Mouse (Mus musculus) hindbrain, embryonic 14.5 days (tissue): ENCODE data around the gene Orai2. TPM values are rescaled to one million over a fixed set of nuclear protein-coding genes. Genes with fewer than 3 reads are reported as not detected.

Experiments used
- ATAC-seq: fragments of 200-750 bp; cut with Nextera tagmentation; 2 replicates; pipeline ENCODE4 v1.8.0; 2017; ENCODE audit warnings: moderate number of reproducible peaks, mild to moderate bottlenecking, moderate TSS enrichment, moderate library complexity; ENCODE audit not compliant: low FRiP score
- DNase-seq: peaks from one replicate; pipeline ENCODE4 v3.0.0-alpha.2; 2015; ENCODE audit warnings: low spot score
- H3K27ac ChIP-seq: fragments of 300-500 bp; sonication (generic); 2 replicates; pipeline ENCODE4 v1.5.1; 2014; ENCODE audit warnings: mild to moderate bottlenecking, moderate library complexity
- H3K27me3 ChIP-seq: fragments of 300-500 bp; sonication (generic); 2 replicates; pipeline ENCODE4 v1.6.1; 2014; ENCODE audit warnings: mild to moderate bottlenecking, low read length, mixed read lengths; ENCODE audit not compliant: control insufficient read depth, insufficient read depth
- H3K36me3 ChIP-seq: fragments of 300-500 bp; sonication (generic); replicated peaks from 2 replicates; pipeline ENCODE4 v1.6.1; 2014; ENCODE audit not compliant: control insufficient read depth, insufficient read depth
- H3K4me1 ChIP-seq: fragments of 300-500 bp; sonication (generic); replicated peaks from 2 replicates; pipeline ENCODE4 v1.6.1; 2014; ENCODE audit warnings: antibody characterized with exemption, low read length, mixed read lengths; ENCODE audit not compliant: control insufficient read depth, insufficient read depth
- H3K4me2 ChIP-seq: fragments of 300-500 bp; sonication (generic); replicated peaks from 2 replicates; pipeline ENCODE4 v1.6.1; 2014; ENCODE audit warnings: mild to moderate bottlenecking, moderate library complexity
- H3K4me3 ChIP-seq: fragments of 300-500 bp; sonication (generic); replicated peaks from 2 replicates; pipeline ENCODE4 v1.5.1; 2014; ENCODE audit warnings: mild to moderate bottlenecking, low read length
- H3K9ac ChIP-seq: fragments of 300-500 bp; sonication (generic); 2 replicates; pipeline ENCODE4 v1.6.1; 2014
- H3K9me3 ChIP-seq: fragments of 300-500 bp; sonication (generic); 2 replicates; pipeline ENCODE4 v1.6.1; 2016; ENCODE audit warnings: low read length; ENCODE audit not compliant: control insufficient read depth
- WGBS: fragments of 180-500 bp; shearing (Covaris S2); extraction: QIAGEN DNeasy Blood & Tissue Kit; methylation state at CpG from one replicate; pipeline ENCODE4 v1.1.7; 2014; 5-methylcytosine and 5-hydroxymethylcytosine counted together
- polyA plus RNA-seq: library from polyadenylated mRNA; unstranded; fragments of >200 nt; fragmentation: Nextera tagmentation; extraction: Ambion mirVana; gene quantifications from 2 replicates; pipeline ENCODE4 v1.2.1, GENCODE M21; 2014

Gene Orai2
- polyA plus RNA-seq, 1 experiment from 2014 or later, result 34.6 TPM

GRCm38 (mm10) chr5:136144606-136145430 is 25.7 kb downstream of the Orai2 start:
- Histone ChIP-seq H3K9me3 (no peaks in the 10 kb centered on the region), H3K27ac (no peak overlapping the region), H3K27me3 (no peaks in the 10 kb centered on the region), H3K4me3 (no peak overlapping the region), H3K4me2 (no peak overlapping the region), H3K9ac (no peak overlapping the region), H3K4me1 (no peaks in the 10 kb centered on the region), H3K36me3 (peaks cover 28% of the 10 kb centered on the region)
- 83% methylated on average over 12 of the region's 12 CpGs for WGBS
- no peak for DNase-seq
- ATAC-seq, result no peak

GRCm38 (mm10) chr5:136143161-136143755 is 27.3 kb downstream of the Orai2 start:
- WGBS, result 88% methylated on average over 6 of the region's 6 CpGs
- peaks cover 34% of the 10 kb centered on the region for H3K36me3 ChIP-seq
- H3K9ac ChIP-seq, result no peak overlapping the region
- no peaks in the 10 kb centered on the region for H3K9me3 ChIP-seq
- H3K27ac ChIP-seq, result no peak overlapping the region
- no peaks in the 10 kb centered on the region for H3K27me3 ChIP-seq
- DNase-seq (no peak), ATAC-seq (no peak)
- no peak overlapping the region for H3K4me3 ChIP-seq
- H3K4me2 ChIP-seq, result no peak overlapping the region
- no peaks in the 10 kb centered on the region for H3K4me1 ChIP-seq

GRCm38 (mm10) chr5:136142746-136143145 is 27.8 kb downstream of the Orai2 start:
- H3K4me1 ChIP-seq, result no peaks in the 10 kb centered on the region
- peaks cover 34% of the 10 kb centered on the region for H3K36me3 ChIP-seq
- H3K9ac ChIP-seq, result no peak overlapping the region
- DNase-seq (no peak), ATAC-seq (no peak)
- H3K27ac ChIP-seq, result no peak overlapping the region
- H3K4me2 ChIP-seq, result no peak overlapping the region
- 90% methylated on average over 5 of the region's 5 CpGs for WGBS
- H3K4me3 ChIP-seq, result no peak overlapping the region
- H3K27me3 ChIP-seq, result no peaks in the 10 kb centered on the region
- no peaks in the 10 kb centered on the region for H3K9me3 ChIP-seq

DNA sequence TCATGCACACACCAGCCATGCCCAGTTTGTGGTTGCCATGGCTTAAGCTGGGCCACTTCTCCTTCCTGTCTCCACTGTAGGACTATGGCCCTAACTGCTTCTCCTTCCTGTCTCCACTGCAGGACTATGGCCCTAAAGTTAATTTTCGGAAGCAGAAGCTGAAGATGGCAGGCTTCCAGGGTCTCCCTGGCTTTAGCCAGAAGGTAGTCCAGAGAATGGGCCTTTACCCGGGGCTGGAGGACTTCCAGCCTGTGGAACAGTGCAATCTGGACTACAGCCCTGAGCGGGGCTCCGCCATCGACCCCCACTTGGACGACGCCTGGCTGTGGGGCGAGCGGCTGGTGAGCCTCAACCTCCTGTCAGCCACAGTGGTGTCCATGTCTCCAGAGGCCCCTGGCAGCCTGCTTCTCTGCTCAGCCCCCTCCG is 30.4 kb downstream of the Orai2 start:
- Histone ChIP-seq H3K4me1 (peaks cover 14% of the 10 kb centered on the region), H3K36me3 (peaks cover 34% of the 10 kb centered on the region), H3K4me2 (no peak overlapping the region), H3K9ac (no peak overlapping the region), H3K27ac (no peak overlapping the region), H3K27me3 (no peaks in the 10 kb centered on the region), H3K9me3 (no peaks in the 10 kb centered on the region), H3K4me3 (no peak overlapping the region)
- no peak for ATAC-seq
- WGBS, result 94% methylated on average over 10 of the region's 10 CpGs
- no peak for DNase-seq

DNA sequence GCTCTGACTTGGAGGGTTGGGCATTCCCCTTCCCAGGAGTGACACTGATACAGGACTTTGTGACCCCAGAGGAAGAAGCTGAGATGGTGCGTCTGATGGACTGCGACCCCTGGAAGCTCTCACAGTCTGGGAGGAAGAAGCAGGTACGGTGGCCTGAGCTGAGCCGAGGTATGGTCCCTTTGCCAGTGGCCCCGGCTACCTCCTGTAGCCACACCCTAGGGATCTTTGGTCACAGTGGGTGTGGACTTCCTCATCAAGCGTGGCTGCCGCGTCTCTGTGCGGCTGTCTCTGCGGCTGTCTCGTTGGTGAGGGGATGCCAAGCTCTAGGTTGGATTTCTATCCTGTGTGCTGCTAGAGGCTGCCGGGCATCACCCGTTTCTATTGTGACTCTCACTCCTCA is 31.1 kb downstream of the Orai2 start:
- no peak for ATAC-seq
- peaks cover 34% of the 10 kb centered on the region for H3K36me3 ChIP-seq
- H3K4me3 ChIP-seq, result no peak overlapping the region
- peaks cover 16% of the 10 kb centered on the region for H3K4me1 ChIP-seq
- H3K9ac ChIP-seq, result no peak overlapping the region
- no peak for DNase-seq
- 93% methylated on average over 13 of the region's 13 CpGs for WGBS
- no peaks in the 10 kb centered on the region for H3K27me3 ChIP-seq
- no peak overlapping the region for H3K4me2 ChIP-seq
- H3K9me3 ChIP-seq, result no peaks in the 10 kb centered on the region
- H3K27ac ChIP-seq, result no peak overlapping the region

DNA sequence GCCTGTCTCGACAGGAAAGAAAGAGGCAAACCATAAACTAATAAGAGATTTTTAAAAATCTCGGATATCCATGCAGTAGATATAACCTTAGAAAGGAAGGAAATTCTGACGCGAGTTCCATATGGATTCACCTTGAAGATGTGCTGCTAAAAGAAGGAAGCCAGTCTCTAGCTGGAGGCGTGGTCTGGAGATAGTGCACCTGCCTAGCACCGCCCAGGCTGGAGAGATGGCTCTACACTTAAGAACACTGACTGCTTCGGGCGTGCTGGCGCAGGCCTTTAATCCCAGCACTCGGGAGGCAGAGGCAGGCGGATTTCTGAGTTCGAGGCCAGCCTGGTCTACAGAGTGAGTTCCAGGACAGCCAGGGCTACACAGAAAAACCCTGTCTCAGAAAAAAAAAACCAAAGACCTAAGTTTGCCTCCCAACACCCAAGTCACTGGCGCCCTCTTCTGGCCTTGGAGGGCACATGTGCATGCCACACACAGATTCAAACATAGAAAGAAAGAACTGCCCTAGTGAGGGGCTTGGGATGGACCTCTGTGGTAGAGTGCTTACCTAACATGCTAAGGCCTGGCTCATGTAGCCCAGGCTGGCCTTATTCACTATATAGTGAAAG is 32.7 kb downstream of the Orai2 start:
- H3K27me3 ChIP-seq, result no peaks in the 10 kb centered on the region
- peaks cover 16% of the 10 kb centered on the region for H3K4me1 ChIP-seq
- WGBS, result 75% methylated on average over 13 of the region's 13 CpGs
- no peak overlapping the region for H3K4me2 ChIP-seq
- no peaks in the 10 kb centered on the region for H3K9me3 ChIP-seq
- no peak for ATAC-seq
- peak; percentile 47 for DNase-seq
- H3K4me3 ChIP-seq, result no peak overlapping the region
- H3K9ac ChIP-seq, result no peak overlapping the region
- H3K27ac ChIP-seq, result no peak overlapping the region
- peaks cover 46% of the 10 kb centered on the region for H3K36me3 ChIP-seq

GRCm38 (mm10) chr5:136136292-136136990 is 34.1 kb downstream of the Orai2 start:
- no peaks in the 10 kb centered on the region for H3K9me3 ChIP-seq
- H3K27ac ChIP-seq, result no peak overlapping the region
- peaks cover 16% of the 10 kb centered on the region for H3K4me1 ChIP-seq
- no peak for DNase-seq
- ATAC-seq, result no peak
- H3K4me2 ChIP-seq, result peak overlapping the region; percentile 80
- peak overlapping the region; percentile 78 for H3K4me3 ChIP-seq
- no peaks in the 10 kb centered on the region for H3K27me3 ChIP-seq
- H3K9ac ChIP-seq, result peak overlapping the region; percentile 64
- peaks cover 47% of the 10 kb centered on the region for H3K36me3 ChIP-seq
- WGBS, result 8% methylated on average over 20 of the region's 20 CpGs

- ATAC-seq, result peak; percentile 93
- WGBS, result under 1% methylated on average over 60 of the region's 60 CpGs
Observed at GRCm38 (mm10) chr5:136135571-136136291, 34.8 kb downstream of the Orai2 start, which contains the start of the genes Lrwd1 and Alkbh4. Lrwd1 (minus strand) TSS chr5:136136074. Alkbh4 (plus strand) TSS chr5:136136146.

More at GRCm38 (mm10) chr5:136135571-136136291, 34.8 kb downstream of the Orai2 start, which contains the start of the genes Lrwd1 and Alkbh4:
- H3K9ac ChIP-seq, result peak within 1 kb of the TSS; percentile 64
- no peaks in the 10 kb centered on the region for H3K27me3 ChIP-seq
- H3K36me3 ChIP-seq, result peaks cover 47% of the 10 kb centered on the region
- no peaks in the 10 kb centered on the region for H3K9me3 ChIP-seq
- no peak within 1 kb of the TSS for H3K27ac ChIP-seq
- H3K4me1 ChIP-seq, result peaks cover 16% of the 10 kb centered on the region
- DNase-seq, result peak; percentile 95
- peak within 1 kb of the TSS; percentile 78 for H3K4me3 ChIP-seq
- H3K4me2 ChIP-seq, result peak within 1 kb of the TSS; percentile 80
